Mouse (Mus musculus) adrenal gland (tissue): ENCODE measurements around the gene Man1a.

Experiments
- intact Hi-C: fragments of 180-260 bp; cut with DNase I; formaldehyde crosslinking; loops from one replicate; pipeline ENCODE4 v1.15.1; 2025

The Man1a gene

DNA sequence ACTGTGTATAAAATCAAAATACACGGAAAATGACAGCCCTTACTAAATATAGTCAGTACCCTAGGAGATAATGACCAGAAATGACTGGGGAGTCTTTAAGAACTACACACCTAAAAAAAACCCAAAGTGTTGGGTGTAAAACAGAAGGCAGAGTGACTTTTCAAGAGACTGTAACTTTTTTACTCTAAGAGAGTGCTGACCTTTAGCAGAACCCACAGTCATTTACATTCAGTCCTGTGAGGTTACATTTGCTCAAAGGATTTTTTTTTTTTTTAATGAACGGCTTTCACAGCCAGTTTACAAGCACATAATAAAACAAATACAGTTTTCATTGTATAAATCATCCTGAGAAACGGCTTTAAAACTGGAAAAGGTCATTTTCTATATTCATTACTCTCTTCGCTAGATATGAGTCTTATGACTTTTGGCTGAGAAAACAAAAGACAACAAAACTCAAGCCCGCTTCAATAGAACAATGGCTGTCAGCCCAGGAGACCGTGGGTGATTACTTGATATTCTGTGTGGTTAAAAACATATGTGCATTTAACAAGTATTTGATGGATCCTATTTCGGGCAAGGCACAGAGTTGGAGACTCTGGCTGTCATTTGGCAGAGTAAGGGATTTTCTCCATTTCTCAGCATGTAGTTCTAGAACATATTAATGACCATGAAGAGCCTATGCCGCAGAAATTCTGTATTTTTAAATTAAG lies 12.7 kb downstream of the Man1a start:
- intact Hi-C loops = no loop called here

GRCm38 (mm10) chr10:54062835-54063234 lies 13.6 kb downstream of the Man1a start:
- intact Hi-C loops = no loop called here

- intact Hi-C loops = no loop called here
Measured at GRCm38 (mm10) chr10:54061159-54061558, 15.2 kb downstream of the Man1a start.

DNA sequence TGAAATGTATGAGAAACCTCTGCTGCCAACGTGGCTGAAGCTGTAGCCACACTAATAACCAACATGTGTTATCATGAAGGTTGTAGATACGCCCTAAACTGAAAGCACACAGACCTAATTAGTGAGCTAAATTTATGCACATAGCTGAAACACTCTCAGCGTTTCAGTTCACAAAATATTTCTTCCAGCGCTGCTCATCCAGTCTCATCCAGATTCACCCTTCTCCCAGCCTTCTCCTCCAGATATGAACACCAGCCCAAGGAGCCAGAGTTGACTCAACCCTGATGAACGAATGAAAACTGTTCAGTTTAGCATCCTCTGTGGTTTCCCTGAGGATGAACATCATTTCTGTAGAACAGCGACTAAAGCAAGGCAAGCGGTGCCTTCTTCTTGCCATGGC lies 15.8 kb downstream of the Man1a start:
- intact Hi-C loops = no loop called here

GRCm38 (mm10) chr10:54059679-54060249 lies 16.6 kb downstream of the Man1a start:
- intact Hi-C loops = no loop called here

DNA sequence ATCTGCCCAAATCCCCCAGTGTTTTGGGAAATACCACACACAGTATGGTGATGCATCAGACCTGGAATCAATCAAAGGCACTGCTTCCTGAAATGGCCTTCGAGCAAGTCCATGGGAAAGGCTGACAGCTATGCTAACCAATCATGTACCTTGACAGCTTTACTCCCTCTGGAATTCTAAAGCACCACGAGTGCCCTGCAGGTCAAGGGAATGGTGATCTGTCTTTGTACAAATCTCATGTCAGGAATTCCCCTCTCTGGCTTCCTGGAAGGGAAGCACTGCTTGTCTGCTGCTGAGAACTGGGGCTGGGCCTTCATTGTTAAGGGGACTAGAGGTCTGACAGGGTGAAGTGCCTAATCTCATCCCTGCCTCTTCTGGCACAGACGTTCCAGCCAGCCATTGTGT lies 17.3 kb downstream of the Man1a start:
- intact Hi-C loops = no loop called here

GRCm38 (mm10) chr10:54058657-54059056 lies 17.8 kb downstream of the Man1a start:
- intact Hi-C loops = no loop called here

DNA sequence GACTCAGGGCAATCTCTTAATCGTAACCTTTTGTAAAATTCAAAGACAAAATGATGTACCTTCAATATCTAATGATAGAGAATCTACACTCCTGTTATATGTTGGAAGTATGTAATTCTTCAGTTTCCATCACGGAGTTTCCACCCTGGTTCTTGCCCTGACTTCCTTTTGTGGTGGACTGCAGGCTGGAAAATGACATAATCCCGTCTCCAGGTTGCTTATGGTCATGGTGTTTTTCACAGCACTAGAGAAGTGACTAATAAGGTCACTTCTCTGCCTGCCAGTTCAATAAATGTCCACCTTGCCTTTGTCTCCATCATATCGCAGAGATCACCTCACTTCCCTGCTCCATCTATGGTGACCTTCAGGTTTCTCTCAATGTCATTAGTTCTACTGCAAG lies 22.2 kb downstream of the Man1a start:
- intact Hi-C loops = no loop called here

DNA sequence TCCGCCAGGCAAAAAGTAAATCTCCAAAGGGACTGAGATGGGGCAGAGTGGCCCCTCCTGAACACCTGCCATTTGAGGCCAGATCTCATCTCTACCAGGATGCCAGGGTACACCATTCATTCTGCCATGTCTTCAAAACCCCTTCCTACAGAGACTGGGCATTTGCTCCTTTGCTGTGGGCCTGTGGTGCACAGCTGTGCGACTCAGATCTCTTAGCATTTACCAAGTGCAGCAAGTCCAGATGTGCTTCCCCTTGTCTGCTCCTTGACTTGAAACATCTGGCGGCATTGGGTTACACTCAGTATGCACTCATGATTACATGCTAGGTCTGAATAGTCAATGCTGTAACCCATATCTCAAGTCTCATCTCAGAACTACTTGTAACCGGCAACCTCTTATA lies 28.5 kb downstream of the Man1a start:
- intact Hi-C loops = no loop called here

- intact Hi-C loops = no loop called here
Measured at GRCm38 (mm10) chr10:54043358-54043757, 33.1 kb downstream of the Man1a start.

GRCm38 (mm10) chr10:54042212-54042840 lies 34.1 kb downstream of the Man1a start:
- intact Hi-C loops = no loop called here

GRCm38 (mm10) chr10:54040261-54041165 lies 35.9 kb downstream of the Man1a start:
- intact Hi-C loops = no loop called here

DNA sequence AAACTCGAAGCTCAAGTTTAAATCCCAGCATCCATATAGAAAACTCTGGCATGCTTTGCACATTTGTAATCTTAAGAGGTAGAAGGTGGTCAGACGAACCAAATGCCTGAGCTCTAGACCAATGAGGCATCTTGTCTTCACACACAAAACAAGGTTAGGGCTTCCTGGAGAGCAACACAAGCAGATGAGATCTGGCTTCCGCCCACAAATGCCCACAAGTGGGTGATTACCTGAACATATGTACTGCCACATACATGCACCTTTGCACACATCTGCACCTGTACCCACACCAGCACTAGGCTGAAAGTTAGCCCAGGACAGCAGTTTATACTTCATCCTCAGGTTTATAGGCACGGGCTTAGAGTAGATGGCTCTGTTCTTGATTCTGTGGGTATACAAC lies 36.7 kb downstream of the Man1a start:
- intact Hi-C loops = loop anchor here (5.0 kb wide), 1 partner anchor 33 kb away; no protein-coding TSS in a partner anchor

- intact Hi-C loops = loop anchor here (5.0 kb wide), 1 partner anchor 34 kb away; no protein-coding TSS in a partner anchor
Measured at GRCm38 (mm10) chr10:54038734-54039133, 37.7 kb downstream of the Man1a start.

GRCm38 (mm10) chr10:54038180-54038579 lies 38.2 kb downstream of the Man1a start:
- intact Hi-C loops = loop anchor here (5.0 kb wide), 1 partner anchor 34 kb away; no protein-coding TSS in a partner anchor

- intact Hi-C loops = loop anchor here (5.0 kb wide), 1 partner anchor 35 kb away; no protein-coding TSS in a partner anchor
Measured at GRCm38 (mm10) chr10:54037348-54038010, 38.9 kb downstream of the Man1a start.

DNA sequence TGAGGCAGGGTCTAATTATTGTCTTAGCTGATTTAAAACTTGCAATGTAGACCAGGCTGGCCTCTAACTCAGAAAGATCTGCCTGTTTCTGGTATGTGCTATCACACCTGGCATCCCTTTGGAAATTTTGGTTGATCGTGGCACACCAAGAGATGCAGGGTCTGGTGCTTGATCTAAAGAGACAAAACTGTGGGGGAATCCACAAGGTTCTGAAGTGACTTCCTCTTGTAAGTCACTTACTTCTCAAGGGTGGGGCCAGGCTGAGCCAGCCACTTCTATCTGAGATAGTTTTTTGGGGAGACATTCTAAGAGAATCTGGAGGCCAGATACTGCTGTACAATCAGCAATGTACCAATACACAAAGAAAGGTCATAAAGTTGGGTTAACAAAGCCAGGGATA lies 40.8 kb downstream of the Man1a start:
- intact Hi-C loops = loop anchor here (5.0 kb wide), 1 partner anchor 37 kb away; no protein-coding TSS in a partner anchor

DNA sequence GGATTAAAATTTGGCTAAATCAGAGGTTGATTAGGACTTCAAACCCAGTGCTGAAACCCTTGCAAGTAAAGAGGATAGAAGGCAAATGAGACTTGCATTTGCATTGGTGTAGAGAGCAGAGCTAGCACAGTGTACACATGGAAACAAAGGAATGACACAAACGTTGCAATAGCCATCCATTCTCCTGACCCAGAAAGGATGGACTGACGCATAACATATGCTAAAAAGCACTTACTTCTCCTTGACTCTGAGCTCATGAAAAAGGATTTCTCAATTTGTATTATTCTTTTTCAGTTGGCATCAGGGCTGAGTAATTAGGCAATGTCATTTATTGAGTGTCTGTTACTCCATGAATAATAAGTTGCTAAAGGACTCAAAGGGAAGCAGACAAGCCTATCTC lies 41.6 kb downstream of the Man1a start:
- intact Hi-C loops = loop anchor here (5.0 kb wide), 1 partner anchor 38 kb away; no protein-coding TSS in a partner anchor

- intact Hi-C loops = no loop called here
Measured at GRCm38 (mm10) chr10:54032316-54033092, 43.9 kb downstream of the Man1a start.

DNA sequence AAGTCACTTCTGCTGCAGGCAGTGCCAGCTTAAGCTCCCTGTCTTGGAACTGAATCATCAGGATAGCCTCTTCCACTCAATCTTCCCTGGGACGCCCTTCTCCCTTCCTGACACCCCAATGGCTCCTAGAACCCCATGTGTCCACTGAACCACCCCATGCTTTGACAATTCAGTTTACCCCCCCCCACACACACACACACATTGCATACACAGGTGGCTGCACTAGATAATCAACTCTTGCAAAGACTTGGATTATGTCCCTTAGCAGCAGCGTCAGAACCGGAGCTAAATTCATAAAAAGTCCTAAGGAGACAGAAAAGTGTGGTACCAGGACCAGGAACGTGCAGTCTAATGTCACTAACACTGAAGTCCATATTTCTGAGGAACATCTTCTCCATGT lies 47.5 kb downstream of the Man1a start:
- intact Hi-C loops = no loop called here
